Mouse (Mus musculus): ENCODE measurements around the gene Ssh2. TPM values are rescaled to one million over a fixed set of nuclear protein-coding genes. Genes with fewer than 3 reads are reported as not detected.

Ssh2 gene
- total RNA-seq, 2 experiments from 2014 or later, result 14.4 to 26.6 TPM

DNA sequence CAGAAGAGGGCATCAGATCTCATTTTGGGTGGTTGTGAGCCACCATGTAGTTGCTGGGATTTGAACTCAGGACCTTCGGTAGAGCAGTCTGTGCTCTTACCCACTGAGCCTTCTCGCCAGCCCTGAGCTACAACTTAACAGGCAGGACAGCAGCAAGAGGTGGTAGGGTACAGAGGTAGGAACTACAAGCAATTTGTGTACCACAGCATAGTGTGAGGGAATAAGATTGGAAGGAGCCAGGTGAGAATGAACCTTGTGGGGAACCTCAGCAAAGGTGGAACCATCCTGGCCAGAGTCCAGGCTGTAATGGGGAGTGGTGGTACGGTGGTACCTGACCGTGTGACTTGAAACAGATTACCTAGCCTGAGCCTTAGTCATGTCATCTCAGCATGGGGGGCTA is 285.9 kb downstream of the Ssh2 start:
- no peak for ATAC-seq (replicated peaks; ENCODE audit: poor library complexity, severe bottlenecking)

GRCm38 (mm10) chr11:77502481-77502880 is 286.4 kb downstream of the Ssh2 start:
- ATAC-seq (replicated peaks; ENCODE audit: poor library complexity, severe bottlenecking), result no peak

DNA sequence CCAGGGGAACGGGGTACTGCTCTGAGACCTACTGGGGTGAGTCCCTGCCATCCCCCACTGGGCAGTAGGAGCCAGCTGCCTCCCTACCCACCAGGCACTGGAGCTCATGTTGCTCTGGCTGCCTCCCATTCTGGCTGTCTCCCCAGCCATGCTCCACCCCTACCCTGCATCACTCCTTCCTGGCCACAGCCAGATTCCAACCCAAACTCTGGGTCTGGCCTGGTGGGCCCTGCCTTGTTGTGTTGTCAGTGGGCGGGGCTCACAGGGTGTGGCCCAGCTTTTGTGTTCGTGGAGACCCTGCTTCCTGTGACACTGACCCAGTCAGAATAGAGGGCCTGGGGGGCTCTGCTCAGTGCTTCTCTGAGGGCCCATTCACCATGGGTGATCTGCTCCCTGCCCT is 287.4 kb downstream of the Ssh2 start:
- ATAC-seq (replicated peaks; ENCODE audit: poor library complexity, severe bottlenecking), result no peak

- no peak for ATAC-seq (replicated peaks; ENCODE audit: poor library complexity, severe bottlenecking)
Observed at GRCm38 (mm10) chr11:77504377-77504776, 288.3 kb downstream of the Ssh2 start.

DNA sequence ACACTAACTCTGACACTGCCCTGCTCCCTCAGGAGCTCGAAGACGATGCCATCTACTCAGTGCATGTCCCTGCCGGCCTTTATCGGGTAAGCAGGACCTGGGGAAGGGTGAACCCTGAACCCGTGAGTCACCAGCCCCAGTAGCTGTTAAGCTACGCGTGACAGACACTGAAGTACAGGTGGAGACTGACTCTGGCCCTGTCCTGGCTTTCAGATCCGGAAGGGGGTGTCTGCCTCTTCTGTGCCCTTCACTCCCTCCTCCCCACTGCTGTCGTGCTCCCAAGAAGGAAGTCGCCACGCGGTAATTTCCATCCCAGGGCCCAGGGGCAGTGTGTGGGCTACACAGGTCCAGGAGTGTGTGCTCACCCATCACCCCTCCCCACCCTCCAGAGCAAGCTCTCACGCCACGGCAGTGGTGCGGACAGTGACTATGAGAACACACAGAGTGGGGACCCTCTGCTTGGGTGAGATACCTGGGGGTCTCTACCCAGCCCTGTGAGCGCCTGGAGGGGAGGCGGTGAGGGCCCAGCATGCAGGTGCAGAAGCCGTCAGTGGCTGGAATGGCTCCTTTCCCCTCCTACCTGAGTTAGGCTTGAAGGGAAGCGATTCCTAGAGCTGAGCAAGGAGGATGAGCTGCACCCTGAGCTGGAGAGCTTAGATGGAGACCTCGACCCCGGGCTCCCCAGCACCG is 289.3 kb downstream of the Ssh2 start:
- no peak for ATAC-seq (replicated peaks; ENCODE audit: poor library complexity, severe bottlenecking)

DNA sequence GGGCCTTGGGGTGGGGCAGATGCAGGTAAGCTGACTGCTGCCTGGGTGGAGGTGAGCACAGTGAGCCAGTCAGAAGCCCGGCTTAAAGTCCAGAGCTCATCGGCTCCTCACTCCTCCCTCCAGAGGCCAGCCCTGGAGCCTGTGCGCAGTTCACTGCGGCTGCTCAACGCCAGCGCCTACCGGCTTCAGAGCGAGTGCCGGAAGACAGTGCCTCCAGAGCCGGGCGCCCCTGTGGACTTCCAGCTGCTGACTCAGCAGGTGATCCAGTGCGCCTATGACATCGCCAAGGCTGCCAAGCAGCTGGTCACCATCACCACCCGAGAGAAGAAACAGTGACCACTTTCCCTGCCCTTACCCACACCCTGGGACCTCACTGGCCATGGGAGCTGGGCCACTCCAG is 290.2 kb downstream of the Ssh2 start:
- no peak for ATAC-seq (replicated peaks; ENCODE audit: poor library complexity, severe bottlenecking)

GRCm38 (mm10) chr11:77506941-77507340 is 290.9 kb downstream of the Ssh2 start:
- no peak for ATAC-seq (replicated peaks; ENCODE audit: poor library complexity, severe bottlenecking)

DNA sequence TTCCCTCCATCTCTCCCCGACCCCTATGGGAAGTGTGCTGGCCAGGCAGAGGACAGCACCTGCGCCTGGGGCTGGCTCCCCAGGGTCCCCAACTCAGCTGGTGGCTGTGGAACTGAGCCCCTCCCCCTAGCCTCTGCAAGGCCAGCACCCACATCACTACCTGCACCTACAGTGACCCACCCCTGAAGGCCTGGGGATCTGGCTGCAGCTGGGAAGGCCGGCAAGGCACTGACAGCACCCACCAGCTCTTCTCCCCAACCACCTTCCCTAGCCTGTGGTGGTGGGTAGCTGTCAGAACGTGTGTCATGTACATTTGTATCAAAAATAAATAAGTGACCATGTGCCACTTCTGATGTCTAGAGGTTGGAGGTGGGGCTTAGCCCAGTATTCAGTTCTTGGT is 291.3 kb downstream of the Ssh2 start:
- no peak for ATAC-seq (replicated peaks; ENCODE audit: poor library complexity, severe bottlenecking)

DNA sequence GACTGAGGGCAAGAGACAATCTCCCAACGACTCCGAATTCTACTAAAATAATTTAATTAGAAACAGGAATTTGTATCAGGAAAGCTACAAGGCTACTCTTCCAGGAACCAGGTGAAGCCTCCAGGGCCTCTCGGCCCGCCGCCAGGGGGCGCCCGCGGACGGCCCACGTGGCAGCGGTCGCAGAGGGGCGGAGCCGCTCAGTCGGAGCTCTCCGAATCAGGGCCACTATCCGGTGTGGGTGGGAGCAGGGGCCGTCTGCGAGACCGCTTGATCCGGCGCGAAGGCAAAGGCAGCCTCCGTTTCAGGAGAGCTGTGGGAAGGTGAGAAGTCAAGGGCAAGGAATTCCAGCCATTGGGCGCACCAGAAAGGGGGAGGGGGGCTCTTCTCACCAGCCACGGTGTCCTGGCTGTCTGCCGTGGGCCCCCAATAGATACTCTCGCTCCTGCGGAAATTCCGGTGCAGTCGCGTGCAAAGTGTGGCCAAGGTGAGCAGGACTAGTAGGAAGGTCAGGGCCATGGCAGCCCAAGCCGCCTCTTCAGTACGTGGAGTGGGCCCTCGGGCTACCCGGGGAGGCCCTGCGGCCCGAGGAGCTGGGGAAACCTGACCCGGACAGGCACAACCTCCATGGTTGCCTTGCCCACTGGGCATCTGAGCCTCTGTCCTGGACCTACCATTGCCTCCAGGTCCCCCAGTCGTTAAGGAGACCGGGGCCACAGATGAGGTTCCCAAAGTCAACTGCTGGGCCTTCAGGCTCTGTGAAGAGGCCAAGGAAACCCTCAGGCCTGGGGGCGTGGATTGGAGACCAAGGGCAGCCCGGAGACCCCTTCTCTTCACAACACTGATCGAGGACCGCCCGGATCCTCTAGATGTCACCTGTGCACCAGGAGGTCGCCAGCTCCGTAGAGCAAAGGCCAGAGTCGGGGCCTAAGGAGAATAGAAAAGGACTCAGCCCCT is 292.3 kb downstream of the Ssh2 start:
- ATAC-seq (replicated peaks; ENCODE audit: poor library complexity, severe bottlenecking), result peak; percentile 72

Other genes with a start within 250 kb of the Ssh2 start
- not detected in 2 replicates for gene Slc6a4, start 217.7 kb upstream of the Ssh2 start, total RNA-seq (2014; fragmentation: Nextera tagmentation)
- gene Slc6a4, start 217.7 kb upstream of the Ssh2 start, total RNA-seq (2017), result not detected in 2 replicates
- 15.6 and 22.8 TPM in 2 replicates for gene Nsrp1, start 137.9 kb upstream of the Ssh2 start, total RNA-seq (2014; fragmentation: Nextera tagmentation)
- 18.2 and 22.8 TPM in 2 replicates for gene Nsrp1, start 137.9 kb upstream of the Ssh2 start, total RNA-seq (2017)
- gene Efcab5, start 27.3 kb upstream of the Ssh2 start, total RNA-seq (2014; fragmentation: Nextera tagmentation), result 0.77 TPM in 1 of 2 replicates, not detected in the other
- gene Efcab5, start 27.3 kb upstream of the Ssh2 start, total RNA-seq (2017), result 0.47 and 0.57 TPM in 2 replicates
- gene Coro6, start 246.1 kb downstream of the Ssh2 start, total RNA-seq (2014; fragmentation: Nextera tagmentation), result not detected in 2 replicates
- gene Coro6, start 246.1 kb downstream of the Ssh2 start, total RNA-seq (2017), result not detected in 2 replicates

Measured in granulocyte monocyte progenitor cell, adult 5-6 weeks (primary cell).